Mouse (Mus musculus) left cerebral cortex, adult 9 months (tissue): Measurements from ENCODE around the gene Mrgprd.

Experiments used
- DNase-seq, 2 experiments: peaks; one replicate each; pipeline ENCODE4 v3.0.0; 2022; ENCODE audit warnings: low spot score in 2 of 2

The Mrgprd gene

GRCm38 (mm10) chr7:145314785-145315411 lies at the start of gene Mrgprd:
Gene Mrgprd, plus strand, starts transcription at chr7:145314835.
- no peak for DNase-seq

DNA sequence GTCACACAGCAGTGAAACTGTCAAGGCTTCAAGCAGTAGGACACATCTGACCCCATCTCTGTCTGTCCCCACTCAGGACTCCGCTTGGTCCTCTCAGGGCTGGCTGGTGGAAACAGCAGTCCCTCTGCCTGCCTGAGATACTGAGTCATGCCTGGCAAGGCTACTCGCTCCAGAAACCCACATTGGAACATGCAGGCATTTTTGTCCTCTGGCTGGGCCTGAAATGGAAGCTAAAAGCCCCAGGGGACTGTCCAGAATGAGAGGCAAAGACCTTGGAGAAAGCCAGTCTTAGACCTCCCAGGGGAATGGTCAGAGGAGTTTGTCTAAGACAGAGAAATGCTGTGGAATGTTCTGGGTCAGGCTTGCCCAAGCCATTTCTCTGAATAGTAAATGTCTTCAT lies 48.6 kb upstream of the Mrgprd start:
- DNase-seq: no peak

- DNase-seq: no peak
These were observed 45.7 kb upstream of the Mrgprd start for GRCm38 (mm10) chr7:145268890-145269289.

DNA sequence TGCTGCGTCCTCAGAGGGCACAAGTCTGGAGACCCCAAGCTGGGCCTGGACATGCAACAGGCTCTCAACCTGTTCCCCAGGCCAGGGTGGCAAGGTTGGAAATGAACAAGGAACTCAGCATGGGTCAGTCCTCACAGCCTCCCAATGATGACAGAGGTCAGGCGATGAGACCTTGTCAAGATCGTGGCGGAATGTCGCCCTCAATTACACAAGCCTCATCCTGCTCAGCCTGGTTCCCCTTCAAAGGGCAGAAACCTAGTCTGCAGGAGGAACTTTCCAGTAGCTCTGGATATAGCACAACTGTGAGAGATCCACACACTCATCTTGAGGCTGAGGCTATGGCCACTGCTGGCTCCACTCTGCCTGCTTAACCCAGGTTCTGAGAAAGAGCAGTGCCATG lies 43.7 kb upstream of the Mrgprd start:
- no peak for DNase-seq

GRCm38 (mm10) chr7:145275488-145275887 lies 39.1 kb upstream of the Mrgprd start:
- DNase-seq: no peak

DNA sequence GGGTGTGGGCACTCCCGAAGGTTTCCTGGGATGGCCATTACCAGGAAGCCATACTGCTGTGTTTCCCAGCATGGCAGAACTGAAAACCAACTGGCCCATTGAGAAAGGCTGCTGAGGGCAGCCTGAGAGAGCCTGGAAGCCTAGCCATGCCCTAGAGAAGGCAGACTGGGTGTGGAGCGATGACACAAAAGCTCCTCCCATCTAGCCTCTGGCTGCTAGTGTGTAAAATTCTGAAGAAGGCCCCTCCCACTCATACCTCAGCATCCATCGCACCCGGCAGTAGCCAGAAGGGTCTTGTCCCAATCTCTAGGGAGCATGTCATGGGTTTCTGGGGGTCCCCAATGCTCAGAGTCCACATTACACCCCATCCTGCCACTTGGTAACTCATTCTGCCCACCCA lies 33.2 kb upstream of the Mrgprd start:
- no peak for DNase-seq

- no peak for DNase-seq
These were observed 31.6 kb upstream of the Mrgprd start for GRCm38 (mm10) chr7:145283041-145283440.

GRCm38 (mm10) chr7:145283487-145284187 lies 31.0 kb upstream of the Mrgprd start, which contains the start of gene Tpcn2:
Gene Tpcn2, minus strand, starts transcription at chr7:145284011.
- peak; percentile 74 to 93 for DNase-seq

DNA sequence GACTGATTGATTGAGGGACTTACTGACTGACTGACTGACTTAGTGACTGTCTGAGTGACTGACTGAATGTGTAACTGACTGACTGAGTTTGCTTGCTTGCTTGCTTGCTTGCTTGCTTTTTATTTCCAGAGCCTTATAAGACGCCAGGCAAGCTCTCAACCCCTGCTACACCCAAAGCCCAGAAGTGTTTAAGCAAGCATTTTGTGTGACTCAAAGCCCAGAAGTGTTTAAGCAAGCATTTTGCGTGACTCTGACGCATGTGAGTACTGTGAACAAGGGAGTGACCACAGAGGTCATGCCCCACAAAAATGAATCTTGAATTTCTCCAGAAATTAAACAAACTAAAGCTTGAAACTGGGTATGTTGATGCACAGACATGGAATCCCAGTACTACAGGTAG lies 30.3 kb upstream of the Mrgprd start:
- no peak for DNase-seq

DNA sequence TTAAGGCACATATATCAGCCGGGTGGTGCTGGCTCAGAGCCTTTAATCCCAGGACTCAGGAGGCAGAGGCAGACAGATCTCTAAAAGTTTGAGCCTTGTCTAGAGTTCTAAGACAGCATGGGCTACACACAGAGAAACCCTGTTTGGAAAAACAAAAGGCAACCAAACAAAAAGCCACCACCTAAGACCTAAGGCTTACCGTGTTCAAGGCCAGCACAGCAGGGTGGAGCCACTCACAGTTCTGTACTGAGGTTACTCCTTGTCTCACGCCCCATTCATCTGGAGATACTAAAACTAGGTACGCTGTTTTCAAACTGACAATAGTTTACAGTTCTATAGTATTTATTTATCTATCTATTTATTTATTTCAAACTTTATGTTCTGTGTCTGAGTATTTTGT lies 29.2 kb upstream of the Mrgprd start:
- DNase-seq: no peak

DNA sequence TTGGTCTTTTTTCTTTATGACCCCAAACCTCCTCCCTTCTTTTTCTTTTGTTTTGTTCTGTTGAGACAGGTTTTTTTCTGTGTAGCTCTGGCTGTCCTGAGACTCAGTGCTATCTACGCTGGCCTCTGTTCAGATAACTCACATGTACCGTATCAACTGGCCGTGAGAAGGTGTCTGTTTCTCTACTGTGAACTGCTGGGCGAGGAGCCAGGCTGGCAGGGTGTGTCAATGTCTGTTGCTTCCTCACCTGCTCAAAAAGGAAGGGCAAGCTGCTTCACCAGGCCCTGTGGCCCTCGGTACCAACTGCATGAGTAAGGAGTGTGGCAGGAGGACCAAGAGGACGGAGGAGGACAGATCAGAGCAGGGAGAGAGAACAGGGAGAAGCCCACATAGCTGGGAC lies 27.2 kb upstream of the Mrgprd start:
- DNase-seq: no peak

GRCm38 (mm10) chr7:145289302-145289701 lies 25.3 kb upstream of the Mrgprd start:
- no peak for DNase-seq

GRCm38 (mm10) chr7:145291847-145292246 lies 22.8 kb upstream of the Mrgprd start:
- no peak for DNase-seq

DNA sequence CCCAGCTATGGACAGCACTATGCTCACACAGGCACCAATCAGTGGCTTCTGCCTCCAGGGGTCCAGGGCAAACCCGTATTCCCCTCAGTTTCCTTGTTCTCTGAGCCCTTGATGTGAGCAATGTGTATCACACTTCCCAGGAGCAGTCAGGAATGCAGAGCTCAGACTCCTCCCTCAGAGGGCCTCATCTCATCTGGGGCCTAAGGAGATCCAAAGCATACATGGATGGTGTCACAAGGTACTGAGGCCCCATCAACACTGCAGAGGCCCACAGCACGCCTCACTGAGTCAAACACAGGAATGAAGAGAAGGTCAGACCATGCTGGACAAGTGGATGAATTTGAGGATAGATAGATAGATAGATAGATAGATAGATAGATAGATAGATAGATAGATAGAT lies 21.9 kb upstream of the Mrgprd start:
- no peak for DNase-seq

GRCm38 (mm10) chr7:145293859-145294258 lies 20.8 kb upstream of the Mrgprd start:
- DNase-seq: no peak

- DNase-seq: no peak
These were observed 15.8 kb upstream of the Mrgprd start for GRCm38 (mm10) chr7:145298666-145299490.

DNA sequence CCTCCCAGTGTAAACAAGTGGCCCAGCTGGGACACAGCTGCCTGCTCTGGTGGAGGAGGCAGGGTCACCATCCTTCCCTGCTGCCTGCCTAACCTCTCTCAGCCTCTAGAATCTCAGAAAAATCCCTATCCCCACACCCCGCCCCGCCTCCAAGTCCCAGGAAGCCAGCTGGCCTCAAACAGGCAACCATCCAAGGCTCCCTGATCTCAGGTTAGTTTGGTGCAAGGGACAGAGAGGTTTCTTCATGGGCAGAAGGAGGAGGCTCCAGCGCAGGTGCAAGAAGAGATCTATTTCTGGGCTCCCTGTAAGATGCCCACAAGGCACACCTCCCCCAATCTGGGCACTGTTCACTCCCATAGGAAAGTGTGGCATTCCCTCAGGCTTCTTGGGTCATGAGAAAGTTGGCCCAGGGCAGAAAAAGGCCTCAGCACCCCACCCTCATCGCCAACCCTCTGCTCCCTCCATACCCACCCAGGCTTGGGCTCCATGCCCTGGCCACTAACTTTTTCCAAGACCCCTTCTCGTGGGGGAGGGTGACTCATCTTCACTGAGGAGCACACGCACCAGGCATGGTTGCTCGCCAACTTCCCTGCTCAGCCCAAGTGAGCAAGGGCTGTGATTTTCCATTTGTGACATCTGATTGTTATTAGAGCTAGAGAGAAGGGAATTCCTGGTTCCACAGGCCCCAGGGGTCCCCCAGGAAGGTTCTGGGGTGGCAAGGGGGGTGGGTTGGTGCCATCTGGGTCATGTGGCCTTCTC lies 14.9 kb upstream of the Mrgprd start:
- peak in 1 of 2 experiments; percentile 49 for DNase-seq

DNA sequence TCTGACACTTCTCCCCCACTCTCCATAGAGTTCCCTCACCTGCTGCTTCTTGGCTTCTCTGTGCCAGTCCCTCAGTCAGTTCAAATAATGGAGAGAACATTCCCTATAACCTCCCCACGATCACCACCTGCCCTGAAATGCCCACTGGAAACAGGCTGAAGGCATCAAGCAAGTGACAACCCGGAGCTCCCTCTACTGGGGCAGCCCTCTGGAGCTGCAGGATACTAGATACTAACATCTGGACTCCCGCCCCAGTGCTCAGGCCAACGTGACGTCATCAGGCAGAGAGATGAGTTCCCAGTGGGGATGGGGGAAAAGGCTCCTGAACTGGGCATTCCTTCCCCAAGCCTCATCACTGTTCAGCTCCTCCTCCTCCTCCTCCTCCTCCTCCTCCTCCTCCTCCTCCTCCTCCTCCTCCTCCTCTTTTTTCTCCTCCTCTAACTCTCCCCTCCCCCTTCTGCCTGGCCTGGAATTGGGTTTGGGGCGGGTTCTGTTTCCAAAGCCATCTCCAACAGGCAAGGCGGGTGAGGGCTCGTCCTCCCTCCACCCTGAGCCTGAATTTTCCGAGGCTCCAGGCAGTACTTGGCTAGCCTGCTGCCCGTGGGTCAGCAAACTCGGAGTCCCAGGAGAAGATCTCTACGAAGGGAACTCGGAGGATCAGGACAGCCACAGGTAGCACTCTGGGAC lies 14.2 kb upstream of the Mrgprd start, which contains the start of gene Mrgprf:
TSS of gene Mrgprf (plus strand) at position 508 of the 687 bp plus-strand sequence.
- peak in 1 of 2 experiments; percentile 38 for DNase-seq

GRCm38 (mm10) chr7:145301008-145301340 lies 13.7 kb upstream of the Mrgprd start:
- DNase-seq: no peak

GRCm38 (mm10) chr7:145301341-145302005 lies 13.2 kb upstream of the Mrgprd start:
- no peak for DNase-seq
